Mouse (Mus musculus) right cerebral cortex, adult 2 months (tissue): ENCODE measurements around the gene Pacsin3.

Source experiments
- DNase-seq, 2 experiments: peaks; one replicate each; pipeline ENCODE4 v3.0.0; 2021 to 2022; ENCODE audit warnings: low spot score in 2 of 2

Pacsin3 gene

GRCm38 (mm10) chr2:91302845-91303244 lies 47.1 kb downstream of the Pacsin3 start:
- DNase-seq = peak in 1 of 2 experiments; percentile 56

GRCm38 (mm10) chr2:91305926-91306325 lies 50.2 kb downstream of the Pacsin3 start:
- no peak for DNase-seq

- DNase-seq = no peak
Measured at GRCm38 (mm10) chr2:91306589-91306988, 50.8 kb downstream of the Pacsin3 start.

- no peak for DNase-seq
Measured at GRCm38 (mm10) chr2:91308680-91309079, 52.9 kb downstream of the Pacsin3 start.

GRCm38 (mm10) chr2:91309546-91309945 lies 53.8 kb downstream of the Pacsin3 start:
- DNase-seq = no peak

GRCm38 (mm10) chr2:91312578-91313311 lies 57.0 kb downstream of the Pacsin3 start:
- DNase-seq = no peak

- no peak for DNase-seq
Measured at GRCm38 (mm10) chr2:91314184-91314583, 58.4 kb downstream of the Pacsin3 start.
